Mouse (Mus musculus): ENCODE data around the gene Zc3h14.

DNA sequence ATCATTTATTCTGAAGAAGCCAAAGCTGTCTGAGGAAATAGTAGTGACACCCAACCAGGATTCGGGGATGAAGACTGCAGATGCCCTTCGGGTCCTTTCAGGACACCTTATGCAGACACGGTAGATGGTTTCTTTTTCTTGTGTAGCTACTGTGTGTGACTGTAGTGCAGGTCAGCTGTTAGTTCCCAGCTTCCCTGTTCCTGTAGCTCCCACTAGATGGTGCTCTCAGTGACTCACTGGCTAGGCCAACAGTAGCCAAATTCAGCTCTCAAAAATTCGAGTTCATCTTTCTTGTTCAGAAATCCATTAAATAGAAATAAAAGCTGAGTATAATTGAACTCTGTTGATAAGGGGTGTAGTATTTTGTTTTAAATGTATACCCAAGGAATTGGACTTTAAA lies 32.4 kb downstream of the Zc3h14 start:
- TF ChIP-seq USF1 (IDR thresholded peaks at IDR 0.05; ENCODE audit: low read depth, low read length), result no peak
- no peak for TF ChIP-seq ZNF384 (IDR thresholded peaks at IDR 0.05; ENCODE audit: low read depth, low read length)
